Mouse (Mus musculus): Measurements from ENCODE around the gene Elmsan1.

- TF ChIP-seq FLI1 (IDR thresholded peaks at IDR 0.05; ENCODE audit: low read length), result no peak
- TF ChIP-seq GATA1 (IDR thresholded peaks at IDR 0.05; ENCODE audit: borderline replicate concordance, low read length), result no peak
These were observed 108.8 kb downstream of the Elmsan1 start for GRCm38 (mm10) chr12:84109924-84110323.

Measured in megakaryocyte, embryonic 14.5 days (primary cell).